In the genomic region with DNA sequence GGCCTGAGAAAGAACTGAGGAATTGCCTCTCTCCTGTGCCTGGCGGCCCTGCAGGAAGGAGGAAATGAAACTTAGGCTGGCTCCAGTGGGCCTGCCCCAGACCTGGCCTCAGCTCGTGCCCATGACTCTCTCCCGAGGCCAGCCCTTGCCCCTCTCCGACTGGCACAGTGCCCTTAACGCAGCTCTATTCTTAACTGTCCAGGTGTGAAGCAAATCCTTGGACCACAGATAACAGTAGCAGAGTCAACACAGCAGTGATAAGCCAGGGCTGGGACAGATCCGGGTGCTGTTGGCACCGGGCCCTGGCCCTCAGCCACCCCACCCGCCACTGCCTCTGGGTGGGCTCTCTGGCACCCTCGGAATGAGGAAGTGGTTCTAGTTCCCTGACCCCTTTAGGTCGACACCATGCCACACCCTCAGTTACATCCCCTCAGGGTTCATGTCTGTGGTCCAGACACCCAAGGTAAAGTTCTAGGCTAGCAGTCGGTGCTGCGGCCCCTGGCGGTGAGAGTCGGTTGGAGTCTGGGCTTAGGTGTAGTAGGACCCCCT, we compare ENCODE assay signal across 10 mouse cellular contexts. TPM values are rescaled to one million over a fixed set of nuclear protein-coding genes. Genes with fewer than 3 reads are reported as not detected.
DNase-seq lines count a peak whose midpoint lies in the region; ATAC-seq lines count a peak whose summit lies in the region.
"Had no signal": no experiment of that assay in that cellular context is flagged by ENCODE, and none has a peak within 500 bp of the region (broad histone marks: within the 10 kb centered on the region; RNA-seq: fewer than 3 reads in every experiment).

No protein-coding gene starts in this region.

- peak overlapping the region; percentile 36; the same call in 1 of the 2 replicates for H3K27ac ChIP-seq in heart, embryonic 10.5 days
- H3K27ac ChIP-seq: midbrain, embryonic 13.5 days had no signal

- no peaks in the 10 kb centered on the region for H3K9me3 ChIP-seq in heart, embryonic 10.5 days
- H3K9me3 ChIP-seq: midbrain, embryonic 13.5 days had no signal

- peaks cover 7% of the 10 kb centered on the region; the same call in 1 of the 2 replicates for H3K36me3 ChIP-seq in heart, embryonic 10.5 days

- peaks cover 72% of the 10 kb centered on the region for H3K27me3 ChIP-seq in heart, embryonic 10.5 days (ENCODE audit: insufficient read depth, poor library complexity, severe bottlenecking)
- H3K27me3 ChIP-seq: midbrain, embryonic 13.5 days had no signal

- H3K4me3 ChIP-seq in heart, embryonic 10.5 days: no peak overlapping the region
- H3K4me3 ChIP-seq: midbrain, embryonic 13.5 days had no signal

- H3K4me1 ChIP-seq in heart, embryonic 10.5 days: peaks cover 20% of the 10 kb centered on the region

- DNase-seq in heart, embryonic 10.5 days (ENCODE audit: low spot score): no peak
- no peak for DNase-seq in heart, adult 9 months (ENCODE audit: low spot score in 2 of 2)
- DNase-seq in ES-CJ7 (ENCODE audit: low read depth, low spot score): peak; percentile 42
- peak; percentile 22 to 24 for DNase-seq in heart, postnatal 36 days
- no peak for DNase-seq in yolk sac, embryonic 10.5 days (ENCODE audit: low spot score)
- DNase-seq in layer of hippocampus, postnatal 36 days: no peak
- DNase-seq: gastrocnemius, postnatal 36 days had no signal

- intact Hi-C loops in heart, postnatal 36 days (cut with DNase I): no loop called here

- 75% methylated on average over 14 of the region's 14 CpGs for WGBS in heart, embryonic 10.5 days

- peak; percentile 78 for ATAC-seq in megakaryocyte, adult 5-6 weeks (ENCODE audit: poor library complexity, severe bottlenecking)
- no peak for ATAC-seq in cerebellum, adult (ENCODE audit: insufficient number of reproducible peaks, low FRiP score, low TSS enrichment)
- ATAC-seq: midbrain, embryonic 13.5 days had no signal

RNA-seq across cellular contexts. Expression of gene Muc1, which starts 4.8 kb away (rescaled TPM):
- 0.11 and 0.16 TPM in 2 replicates for polyA plus RNA-seq in heart, embryonic 10.5 days (2016; fragmentation: Nextera tagmentation; extraction: Ambion mirVana)
- under 1 TPM; 0.14 to 0.46 TPM for total RNA-seq in heart, postnatal 36 days (2021)
- 0.25 and 0.58 TPM in 2 replicates for total RNA-seq in megakaryocyte, adult 5-6 weeks (2015)
- 0.18 TPM in 1 of 2 replicates, not detected in the other for total RNA-seq in megakaryocyte, adult 5-6 weeks (2017)
- total RNA-seq in layer of hippocampus, postnatal 36 days (2021): 1 to 10 TPM in 1 of 2 experiments, under 1 TPM in 1; 0.61 to 1.0 TPM

RNA-seq across cellular contexts. Expression of gene Mtx1, which starts 6.7 kb away (rescaled TPM):
- 179 and 204 TPM in 2 replicates for polyA plus RNA-seq in heart, embryonic 10.5 days (2016; fragmentation: Nextera tagmentation; extraction: Ambion mirVana)
- total RNA-seq in heart, postnatal 36 days (2021): 10 to 100 TPM; 58.0 to 60.0 TPM
- 49.5 and 57.8 TPM in 2 replicates for total RNA-seq in megakaryocyte, adult 5-6 weeks (2015)
- 41.8 and 45.3 TPM in 2 replicates for total RNA-seq in megakaryocyte, adult 5-6 weeks (2017)
- total RNA-seq in layer of hippocampus, postnatal 36 days (2021): 10 to 100 TPM; 89.5 to 93.8 TPM

RNA-seq across cellular contexts. Expression of gene Krtcap2, which starts 12.1 kb away (rescaled TPM):
- 244 and 260 TPM in 2 replicates for polyA plus RNA-seq in heart, embryonic 10.5 days (2016; fragmentation: Nextera tagmentation; extraction: Ambion mirVana)
- total RNA-seq in heart, postnatal 36 days (2021): 10 to 100 TPM; 82.3 to 87.0 TPM
- 142 and 167 TPM in 2 replicates for total RNA-seq in megakaryocyte, adult 5-6 weeks (2015)
- 159 and 189 TPM in 2 replicates for total RNA-seq in megakaryocyte, adult 5-6 weeks (2017)
- 10 to 100 TPM; 71.4 to 86.2 TPM for total RNA-seq in layer of hippocampus, postnatal 36 days (2021)

RNA-seq across cellular contexts. Expression of gene Trim46, which starts 12.5 kb away (rescaled TPM):
- 0.79 and 1.9 TPM in 2 replicates for polyA plus RNA-seq in heart, embryonic 10.5 days (2016; fragmentation: Nextera tagmentation; extraction: Ambion mirVana)
- under 1 TPM; 0.42 to 0.62 TPM for total RNA-seq in heart, postnatal 36 days (2021)
- 0.39 and 0.80 TPM in 2 replicates for total RNA-seq in megakaryocyte, adult 5-6 weeks (2015)
- total RNA-seq in megakaryocyte, adult 5-6 weeks (2017): 0.55 TPM in 1 of 2 replicates, not detected in the other
- 10 to 100 TPM; 86.7 to 93.7 TPM for total RNA-seq in layer of hippocampus, postnatal 36 days (2021)

RNA-seq across cellular contexts. Expression of gene Thbs3, which starts 18.7 kb away (rescaled TPM):
- polyA plus RNA-seq in heart, embryonic 10.5 days (2016; fragmentation: Nextera tagmentation; extraction: Ambion mirVana): 18.1 and 20.0 TPM in 2 replicates
- 1 to 10 TPM; 6.8 to 9.4 TPM for total RNA-seq in heart, postnatal 36 days (2021)
- 0.07 TPM in 1 of 2 replicates, not detected in the other for total RNA-seq in megakaryocyte, adult 5-6 weeks (2015)
- total RNA-seq in megakaryocyte, adult 5-6 weeks (2017): 0.12 and 0.70 TPM in 2 replicates
- 10 to 100 TPM; 37.7 to 38.1 TPM for total RNA-seq in layer of hippocampus, postnatal 36 days (2021)

Comparison
In these comparisons a context has a peak if more than half of its experiments do, and no peak if none do; other contexts are left out.
1. DNase-seq: peak in ES-CJ7 (single experiment) and heart, postnatal 36 days (2 of 2); none in heart, embryonic 10.5 days (single experiment), heart, adult 9 months (0 of 2), yolk sac, embryonic 10.5 days (single experiment) and layer of hippocampus, postnatal 36 days (0 of 2).